Mouse (Mus musculus): ENCODE measurements around the gene Kdm1a.

GRCm38 (mm10) chr4:136650261-136650660, 47.7 kb upstream of the Kdm1a start:
- TF ChIP-seq GATA1 (IDR thresholded peaks at IDR 0.05; ENCODE audit: borderline replicate concordance, low read length) (no peak), FLI1 (IDR thresholded peaks at IDR 0.05; ENCODE audit: low read length) (no peak)
